Mouse (Mus musculus): ENCODE data around the gene Gse1.

- TF ChIP-seq E2F4 (IDR thresholded peaks at IDR 0.05; ENCODE audit: insufficient read depth): no peak
- no peak for TF ChIP-seq POLR2A (IDR thresholded peaks at IDR 0.05; ENCODE audit: insufficient read length, low read depth)
Measured at GRCm38 (mm10) chr8:120226700-120227577, 1.3 kb upstream of the Gse1 start.

Data from myocyte (in vitro differentiated cells).